Mouse (Mus musculus): ENCODE measurements around the gene Gm266. TPM values are rescaled to one million over a fixed set of nuclear protein-coding genes. Genes with fewer than 3 reads are reported as not detected.
A peak's percentile ranks its signal among the peaks of the same experiment; 100 is the strongest.

Gene Gm266
- polyA plus RNA-seq (2014; fragmentation: Nextera tagmentation; extraction: Ambion mirVana), result 23.9 and 27.9 TPM in 2 replicates

- Histone ChIP-seq H3K27me3 (ENCODE audit: control insufficient read depth, insufficient read depth, low read length) (no peaks in the 10 kb centered on the region; the same call in 1 of the 2 replicates), H3K4me1 (ENCODE audit: control insufficient read depth, insufficient read depth, low read length) (peaks cover 3% of the 10 kb centered on the region), H3K9ac (replicated peaks; ENCODE audit: low read length) (peak within 1 kb of the TSS; percentile 68), H3K4me2 (ENCODE audit: low read depth, low read length) (peak within 1 kb of the TSS; percentile 90), H3K9me3 (replicated peaks; ENCODE audit: control insufficient read depth, low read length) (no peaks in the 10 kb centered on the region), H3K4me3 (ENCODE audit: low read depth, low read length) (peak within 1 kb of the TSS; percentile 51), H3K36me3 (replicated peaks; ENCODE audit: control insufficient read depth, insufficient read depth, low read depth, low read length) (no peaks in the 10 kb centered on the region), H3K27ac (replicated peaks; ENCODE audit: low read depth, low read length) (peak within 1 kb of the TSS; percentile 59)
- DNase-seq (ENCODE audit: low spot score) (peak; percentile 83), ATAC-seq (replicated peaks; ENCODE audit: insufficient number of reproducible peaks, low FRiP score, low TSS enrichment, low read depth) (peak; percentile 95)
- WGBS, result under 1% methylated on average over 33 of the region's 58 CpGs
Measured at GRCm38 (mm10) chr12:111485652-111486306, at the start of gene Gm266. Gene Gm266, minus strand, starts transcription at chr12:111485823.

DNA sequence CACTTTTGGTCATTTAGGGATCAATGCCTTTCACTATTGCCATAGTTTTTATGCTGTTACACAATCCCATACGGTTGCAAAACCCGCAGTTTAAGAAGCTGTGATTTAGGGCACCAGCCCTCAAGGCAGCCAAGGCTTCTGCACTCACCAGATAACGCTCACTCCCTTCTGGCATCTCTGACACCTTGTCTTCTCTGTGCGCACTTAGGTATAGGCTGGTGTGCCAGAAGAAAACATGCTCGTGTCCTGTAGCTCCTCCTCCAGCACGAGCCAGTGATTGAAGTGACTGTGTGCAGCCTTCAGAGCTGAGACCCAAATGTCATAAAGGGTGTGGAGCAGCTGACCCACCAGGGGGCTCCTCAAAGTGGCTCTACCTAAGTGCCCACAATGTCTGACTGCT is 49.7 kb upstream of the Gm266 start:
- Histone ChIP-seq H3K4me3 (ENCODE audit: low read depth, low read length) (no peak overlapping the region), H3K4me2 (ENCODE audit: low read depth, low read length) (no peak overlapping the region), H3K27ac (replicated peaks; ENCODE audit: low read depth, low read length) (no peak overlapping the region), H3K36me3 (replicated peaks; ENCODE audit: control insufficient read depth, insufficient read depth, low read depth, low read length) (peaks cover 7% of the 10 kb centered on the region; the same call in 1 of the 2 replicates), H3K27me3 (ENCODE audit: control insufficient read depth, insufficient read depth, low read length) (no peaks in the 10 kb centered on the region), H3K4me1 (ENCODE audit: control insufficient read depth, insufficient read depth, low read length) (no peaks in the 10 kb centered on the region), H3K9ac (replicated peaks; ENCODE audit: low read length) (no peak overlapping the region), H3K9me3 (replicated peaks; ENCODE audit: control insufficient read depth, low read length) (no peaks in the 10 kb centered on the region)
- DNase-seq (ENCODE audit: low spot score) (no peak), ATAC-seq (replicated peaks; ENCODE audit: insufficient number of reproducible peaks, low FRiP score, low TSS enrichment, low read depth) (no peak)
- 61% methylated on average over 6 of the region's 6 CpGs for WGBS

GRCm38 (mm10) chr12:111533096-111533794 is 47.6 kb upstream of the Gm266 start:
- Histone ChIP-seq H3K4me2 (ENCODE audit: low read depth, low read length) (no peak overlapping the region), H3K4me3 (ENCODE audit: low read depth, low read length) (no peak overlapping the region), H3K27ac (replicated peaks; ENCODE audit: low read depth, low read length) (no peak overlapping the region), H3K36me3 (replicated peaks; ENCODE audit: control insufficient read depth, insufficient read depth, low read depth, low read length) (no peaks in the 10 kb centered on the region), H3K9ac (replicated peaks; ENCODE audit: low read length) (no peak overlapping the region), H3K4me1 (ENCODE audit: control insufficient read depth, insufficient read depth, low read length) (no peaks in the 10 kb centered on the region), H3K27me3 (ENCODE audit: control insufficient read depth, insufficient read depth, low read length) (no peaks in the 10 kb centered on the region), H3K9me3 (replicated peaks; ENCODE audit: control insufficient read depth, low read length) (no peaks in the 10 kb centered on the region)
- DNase-seq (ENCODE audit: low spot score), result no peak
- no peak for ATAC-seq (replicated peaks; ENCODE audit: insufficient number of reproducible peaks, low FRiP score, low TSS enrichment, low read depth)
- 62% methylated on average over 11 of the region's 11 CpGs for WGBS

GRCm38 (mm10) chr12:111529192-111529591 is 43.6 kb upstream of the Gm266 start:
- no peak for DNase-seq (ENCODE audit: low spot score)
- Histone ChIP-seq H3K4me3 (ENCODE audit: low read depth, low read length) (no peak overlapping the region), H3K9me3 (replicated peaks; ENCODE audit: control insufficient read depth, low read length) (no peaks in the 10 kb centered on the region), H3K4me2 (ENCODE audit: low read depth, low read length) (no peak overlapping the region), H3K36me3 (replicated peaks; ENCODE audit: control insufficient read depth, insufficient read depth, low read depth, low read length) (no peaks in the 10 kb centered on the region), H3K9ac (replicated peaks; ENCODE audit: low read length) (no peak overlapping the region), H3K4me1 (ENCODE audit: control insufficient read depth, insufficient read depth, low read length) (no peaks in the 10 kb centered on the region), H3K27ac (replicated peaks; ENCODE audit: low read depth, low read length) (no peak overlapping the region), H3K27me3 (ENCODE audit: control insufficient read depth, insufficient read depth, low read length) (no peaks in the 10 kb centered on the region)
- no peak for ATAC-seq (replicated peaks; ENCODE audit: insufficient number of reproducible peaks, low FRiP score, low TSS enrichment, low read depth)
- 22% methylated on average over 8 of the region's 8 CpGs for WGBS

GRCm38 (mm10) chr12:111527643-111528281 is 42.1 kb upstream of the Gm266 start:
- Histone ChIP-seq H3K36me3 (replicated peaks; ENCODE audit: control insufficient read depth, insufficient read depth, low read depth, low read length) (no peaks in the 10 kb centered on the region), H3K9ac (replicated peaks; ENCODE audit: low read length) (no peak overlapping the region), H3K27me3 (ENCODE audit: control insufficient read depth, insufficient read depth, low read length) (no peaks in the 10 kb centered on the region), H3K27ac (replicated peaks; ENCODE audit: low read depth, low read length) (no peak overlapping the region), H3K4me3 (ENCODE audit: low read depth, low read length) (no peak overlapping the region), H3K4me1 (ENCODE audit: control insufficient read depth, insufficient read depth, low read length) (no peaks in the 10 kb centered on the region), H3K9me3 (replicated peaks; ENCODE audit: control insufficient read depth, low read length) (no peaks in the 10 kb centered on the region), H3K4me2 (ENCODE audit: low read depth, low read length) (no peak overlapping the region)
- 67% methylated on average over 8 of the region's 8 CpGs for WGBS
- ATAC-seq (replicated peaks; ENCODE audit: insufficient number of reproducible peaks, low FRiP score, low TSS enrichment, low read depth) (no peak), DNase-seq (ENCODE audit: low spot score) (no peak)

DNA sequence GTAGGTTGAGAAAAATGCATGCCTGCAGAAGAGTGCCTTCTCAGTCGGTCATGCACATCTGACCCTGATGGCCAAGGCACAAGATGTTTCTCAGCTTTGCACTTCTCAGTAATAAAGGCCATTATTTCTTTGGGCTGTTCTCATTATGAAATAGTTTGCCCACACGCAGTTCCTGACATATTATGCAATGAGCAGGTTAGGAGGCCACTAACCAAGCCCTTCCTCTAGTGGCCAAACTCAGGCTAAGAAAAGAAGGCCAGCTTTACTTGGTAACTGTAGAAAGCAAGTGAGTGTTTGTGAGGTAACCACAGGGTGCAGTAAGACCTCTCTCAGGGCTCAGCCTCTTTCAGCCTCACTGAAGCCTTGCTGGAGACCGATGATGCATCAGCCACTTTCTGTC is 39.3 kb upstream of the Gm266 start:
- no peaks in the 10 kb centered on the region for H3K36me3 ChIP-seq (replicated peaks; ENCODE audit: control insufficient read depth, insufficient read depth, low read depth, low read length)
- H3K4me3 ChIP-seq (ENCODE audit: low read depth, low read length), result no peak overlapping the region
- no peak for DNase-seq (ENCODE audit: low spot score)
- H3K27me3 ChIP-seq (ENCODE audit: control insufficient read depth, insufficient read depth, low read length), result no peaks in the 10 kb centered on the region
- no peaks in the 10 kb centered on the region for H3K4me1 ChIP-seq (ENCODE audit: control insufficient read depth, insufficient read depth, low read length)
- 76% methylated on average over 3 of the region's 3 CpGs for whole genome bisulfite sequencing
- H3K4me2 ChIP-seq (ENCODE audit: low read depth, low read length), result no peak overlapping the region
- H3K9me3 ChIP-seq (replicated peaks; ENCODE audit: control insufficient read depth, low read length), result no peaks in the 10 kb centered on the region
- no peak overlapping the region for H3K27ac ChIP-seq (replicated peaks; ENCODE audit: low read depth, low read length)
- no peak for ATAC-seq (replicated peaks; ENCODE audit: insufficient number of reproducible peaks, low FRiP score, low TSS enrichment, low read depth)
- H3K9ac ChIP-seq (replicated peaks; ENCODE audit: low read length), result no peak overlapping the region

DNA sequence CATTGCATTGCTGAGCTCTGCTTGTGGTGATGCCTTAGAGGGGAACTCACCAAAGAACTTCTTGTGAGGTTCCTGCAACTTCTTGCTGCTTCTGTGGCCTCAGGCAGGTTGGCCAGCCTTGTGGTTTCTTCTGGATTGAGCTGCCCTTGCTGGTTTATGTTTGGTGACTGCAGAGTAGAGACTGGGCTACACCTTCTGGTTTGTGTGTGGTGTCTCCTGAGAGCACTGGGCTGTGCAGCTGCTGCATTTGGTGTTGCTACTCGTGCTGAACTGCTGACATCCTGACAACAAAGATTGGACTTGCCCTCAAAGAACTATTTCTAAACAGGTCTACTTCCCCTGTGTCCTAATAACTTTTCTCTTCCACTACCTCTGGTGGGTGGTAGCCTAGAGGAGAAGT is 38.8 kb upstream of the Gm266 start:
- H3K4me1 ChIP-seq (ENCODE audit: control insufficient read depth, insufficient read depth, low read length), result no peaks in the 10 kb centered on the region
- H3K4me3 ChIP-seq (ENCODE audit: low read depth, low read length), result no peak overlapping the region
- ATAC-seq (replicated peaks; ENCODE audit: insufficient number of reproducible peaks, low FRiP score, low TSS enrichment, low read depth), result no peak
- H3K4me2 ChIP-seq (ENCODE audit: low read depth, low read length), result no peak overlapping the region
- no peaks in the 10 kb centered on the region for H3K9me3 ChIP-seq (replicated peaks; ENCODE audit: control insufficient read depth, low read length)
- H3K36me3 ChIP-seq (replicated peaks; ENCODE audit: control insufficient read depth, insufficient read depth, low read depth, low read length), result no peaks in the 10 kb centered on the region
- no peak for DNase-seq (ENCODE audit: low spot score)
- H3K27ac ChIP-seq (replicated peaks; ENCODE audit: low read depth, low read length), result no peak overlapping the region
- no peak overlapping the region for H3K9ac ChIP-seq (replicated peaks; ENCODE audit: low read length)
- WGBS, result 57% methylated on average over 1 of the region's 1 CpGs
- H3K27me3 ChIP-seq (ENCODE audit: control insufficient read depth, insufficient read depth, low read length), result no peaks in the 10 kb centered on the region

DNA sequence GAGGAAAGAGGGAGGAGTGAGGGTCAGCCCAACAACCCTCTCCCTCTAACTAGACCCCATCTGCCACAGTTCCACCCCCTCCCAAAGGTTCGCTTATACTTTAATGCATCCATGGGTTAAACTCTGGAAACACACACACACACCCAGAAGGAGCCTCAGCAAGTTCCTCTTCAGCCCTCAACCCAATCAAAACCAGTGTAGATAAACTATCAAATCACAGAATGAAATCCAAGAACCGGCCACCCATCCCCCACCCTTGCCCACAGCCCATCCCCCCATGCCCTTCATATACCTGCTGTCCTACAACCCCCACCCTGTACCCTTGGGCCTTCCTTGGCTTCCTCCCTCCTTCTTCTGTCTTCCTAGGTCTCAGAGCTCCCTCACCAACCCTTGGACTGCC is 35.4 kb upstream of the Gm266 start:
- Histone ChIP-seq H3K9ac (replicated peaks; ENCODE audit: low read length) (no peak overlapping the region), H3K4me3 (ENCODE audit: low read depth, low read length) (no peak overlapping the region), H3K27me3 (ENCODE audit: control insufficient read depth, insufficient read depth, low read length) (no peaks in the 10 kb centered on the region), H3K4me1 (ENCODE audit: control insufficient read depth, insufficient read depth, low read length) (no peaks in the 10 kb centered on the region), H3K36me3 (replicated peaks; ENCODE audit: control insufficient read depth, insufficient read depth, low read depth, low read length) (no peaks in the 10 kb centered on the region), H3K27ac (replicated peaks; ENCODE audit: low read depth, low read length) (no peak overlapping the region), H3K9me3 (replicated peaks; ENCODE audit: control insufficient read depth, low read length) (no peaks in the 10 kb centered on the region), H3K4me2 (ENCODE audit: low read depth, low read length) (no peak overlapping the region)
- DNase-seq (ENCODE audit: low spot score) (no peak), ATAC-seq (replicated peaks; ENCODE audit: insufficient number of reproducible peaks, low FRiP score, low TSS enrichment, low read depth) (no peak)
- 85% methylated on average over 2 of the region's 2 CpGs for WGBS
